Mouse (Mus musculus): ENCODE data around the gene Parp9. TPM values are rescaled to one million over a fixed set of nuclear protein-coding genes. Genes with fewer than 3 reads are reported as not detected.
"Not testable (repeated sequence)": the region's sequence is repeated elsewhere in the genome, so short reads cannot be mapped to it uniquely, and the experiment has no call there.

The Parp9 gene
- total RNA-seq, 2 experiments from 2014 or later: 12.5 to 16.4 TPM

- DNase-seq: no peak
Observed at GRCm38 (mm10) chr16:35924341-35924740, 13.9 kb upstream of the Parp9 start.

- peak; percentile 37 for DNase-seq
Observed at GRCm38 (mm10) chr16:35932179-35933055, 5.9 kb upstream of the Parp9 start.

GRCm38 (mm10) chr16:35933181-35933580 is 5.1 kb upstream of the Parp9 start:
- DNase-seq: no peak

- DNase-seq: no peak
Observed at GRCm38 (mm10) chr16:35939261-35939660, 991 bp downstream of the Parp9 start.

GRCm38 (mm10) chr16:35939690-35940089 is 1.4 kb downstream of the Parp9 start:
- DNase-seq: peak; percentile 90

- peak; percentile 45 for DNase-seq
Observed at GRCm38 (mm10) chr16:35941382-35941781, 3.1 kb downstream of the Parp9 start.

GRCm38 (mm10) chr16:35949264-35949663 is 11.0 kb downstream of the Parp9 start:
- peak; percentile 28 for DNase-seq

- DNase-seq: no peak
Observed at GRCm38 (mm10) chr16:35951216-35951615, 12.9 kb downstream of the Parp9 start.

GRCm38 (mm10) chr16:35952628-35953130 is 14.4 kb downstream of the Parp9 start:
- DNase-seq: no peak

GRCm38 (mm10) chr16:35965991-35966390 is 27.7 kb downstream of the Parp9 start:
- DNase-seq: not testable (repeated sequence)

- no peak for DNase-seq
Observed at GRCm38 (mm10) chr16:35966411-35967115, 28.3 kb downstream of the Parp9 start.

GRCm38 (mm10) chr16:35967319-35967718 is 29.0 kb downstream of the Parp9 start:
- no peak for DNase-seq

- DNase-seq: no peak
Observed at GRCm38 (mm10) chr16:35968149-35968548, 29.9 kb downstream of the Parp9 start.

- no peak for DNase-seq
Observed at GRCm38 (mm10) chr16:35974021-35974420, 35.8 kb downstream of the Parp9 start.

GRCm38 (mm10) chr16:35978450-35978849 is 40.2 kb downstream of the Parp9 start, which contains the start of gene Kpna1:
TSS of gene Kpna1 (plus strand) at chr16:35978750.
- not testable (repeated sequence) for DNase-seq

- DNase-seq: peak; percentile 100
Observed at GRCm38 (mm10) chr16:35981363-35981821, 43.1 kb downstream of the Parp9 start.

GRCm38 (mm10) chr16:35982506-35982901 is 44.2 kb downstream of the Parp9 start:
- DNase-seq: no peak

- DNase-seq: peak; percentile 96
Observed at GRCm38 (mm10) chr16:35982902-35983516, 44.7 kb downstream of the Parp9 start.

GRCm38 (mm10) chr16:35983517-35984101 is 45.3 kb downstream of the Parp9 start:
- peak; percentile 76 for DNase-seq

GRCm38 (mm10) chr16:35984471-35984870 is 46.2 kb downstream of the Parp9 start:
- no peak for DNase-seq

- no peak for DNase-seq
Observed at GRCm38 (mm10) chr16:35987930-35988329, 49.7 kb downstream of the Parp9 start.

GRCm38 (mm10) chr16:35992391-35992790 is 54.1 kb downstream of the Parp9 start:
- DNase-seq: no peak
